Mouse (Mus musculus) G1E (cell line): ENCODE results near the gene Gak. TPM values are rescaled to one million over a fixed set of nuclear protein-coding genes. Genes with fewer than 3 reads are reported as not detected.

Experiments
- ATAC-seq: 2 replicates; pipeline ENCODE4 v1.8.0; 2016; ENCODE audit warnings: mild to moderate bottlenecking; ENCODE audit not compliant: insufficient number of reproducible peaks, poor library complexity, low FRiP score, severe bottlenecking; ENCODE audit errors: extremely low read depth
- DNase-seq: peaks from one replicate; pipeline ENCODE4 v3.0.0; 2012; ENCODE audit warnings: low spot score
- H3K27me3 ChIP-seq: 2 replicates; pipeline ENCODE4 v1.6.1; 2012; ENCODE audit warnings: mild to moderate bottlenecking, low read length, inconsistent platforms; ENCODE audit not compliant: insufficient read depth
- H3K36me3 ChIP-seq: replicated peaks from 2 replicates; pipeline ENCODE3; 2012; ENCODE audit warnings: mild to moderate bottlenecking, inconsistent platforms
- H3K4me1 ChIP-seq: 2 replicates; pipeline ENCODE4 v1.6.1; 2012; ENCODE audit warnings: low read depth, low read length, inconsistent platforms, mixed read lengths; ENCODE audit not compliant: insufficient read depth
- H3K4me3 ChIP-seq: 2 replicates; pipeline ENCODE4 v1.5.1; 2012; ENCODE audit warnings: low read depth, mild to moderate bottlenecking, inconsistent platforms, low read length, moderate library complexity, mixed read lengths
- H3K9me3 ChIP-seq: replicated peaks from 2 replicates; pipeline ENCODE4 v1.6.1; 2012; ENCODE audit warnings: inconsistent platforms
- CTCF ChIP-seq: IDR thresholded peaks from 2 replicates; pipeline ENCODE4 v1.5.1; 2012; ENCODE audit warnings: low read depth, low read length, inconsistent platforms, mixed read lengths
- GATA1 ChIP-seq: IDR thresholded peaks from 2 replicates; pipeline ENCODE4 v1.6.1; 2012; ENCODE audit warnings: borderline replicate concordance, low read length, inconsistent platforms, mixed read lengths
- GATA2 ChIP-seq: IDR thresholded peaks from 2 replicates; pipeline ENCODE4 v1.6.1; 2012; ENCODE audit warnings: low read depth, low read length, inconsistent platforms, borderline replicate concordance
- POLR2AphosphoS5 ChIP-seq: IDR thresholded peaks from 2 replicates; pipeline ENCODE4 v1.6.1; 2012; ENCODE audit warnings: low read depth, low read length, inconsistent platforms; ENCODE audit not compliant: insufficient replicate concordance
- TAL1 ChIP-seq: conservative IDR thresholded peaks from 2 replicates; pipeline ENCODE4 v1.6.1; 2012; ENCODE audit warnings: low read depth, low read length, inconsistent platforms, mixed read lengths
- polyA plus RNA-seq: library from polyadenylated mRNA; stranded (reverse); fragments of >175 nt; gene quantifications from 2 replicates; pipeline ENCODE4 v1.2.3, GENCODE M21; 2012
- total RNA-seq, 2 experiments: library from RNA; stranded (forward) in 1 of 2; stranded (reverse) in 1 of 2; fragments of 200-1000 nt in 1 of 2; fragments of >200 nt in 1 of 2; fragmentation: Nextera tagmentation in 1 of 2; gene quantifications; 2 replicates each; pipeline ENCODE4 v1.2.3; 2014 to 2017

Gak gene
- total and polyA plus RNA-seq, 3 experiments = 96.4 to 124 (median 108) TPM

DNA sequence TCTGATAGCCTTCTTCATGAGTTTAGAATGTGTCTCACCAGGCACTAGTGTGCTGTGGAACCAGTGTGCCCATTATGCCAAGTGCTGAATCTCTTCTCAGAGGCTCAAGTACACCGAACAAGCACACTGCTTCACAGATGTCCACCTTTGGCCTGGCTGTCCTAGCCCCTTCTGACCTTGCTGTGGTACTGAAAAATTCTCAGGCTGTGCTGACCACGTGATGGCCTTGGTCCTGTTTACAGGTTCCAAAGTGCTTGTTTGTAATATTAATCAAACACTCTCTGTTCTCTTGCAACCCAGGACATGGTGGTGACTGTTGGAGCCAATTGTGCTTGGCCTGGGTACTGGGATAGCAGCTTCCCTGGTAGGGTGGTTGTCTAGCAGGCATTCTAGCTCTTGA, 45.1 kb upstream of the Gak start:
- TF ChIP-seq GATA2 (no peak), TAL1 (no peak), POLR2AphosphoS5 (no peak), GATA1 (no peak)
- DNase-seq (no peak), ATAC-seq (no peak)
- Histone ChIP-seq H3K36me3 (peaks cover 56% of the 10 kb centered on the region), H3K4me3 (peak overlapping the region; percentile 69), H3K4me1 (peaks cover 99% of the 10 kb centered on the region), H3K27me3 (no peaks in the 10 kb centered on the region), H3K9me3 (no peaks in the 10 kb centered on the region)

DNA sequence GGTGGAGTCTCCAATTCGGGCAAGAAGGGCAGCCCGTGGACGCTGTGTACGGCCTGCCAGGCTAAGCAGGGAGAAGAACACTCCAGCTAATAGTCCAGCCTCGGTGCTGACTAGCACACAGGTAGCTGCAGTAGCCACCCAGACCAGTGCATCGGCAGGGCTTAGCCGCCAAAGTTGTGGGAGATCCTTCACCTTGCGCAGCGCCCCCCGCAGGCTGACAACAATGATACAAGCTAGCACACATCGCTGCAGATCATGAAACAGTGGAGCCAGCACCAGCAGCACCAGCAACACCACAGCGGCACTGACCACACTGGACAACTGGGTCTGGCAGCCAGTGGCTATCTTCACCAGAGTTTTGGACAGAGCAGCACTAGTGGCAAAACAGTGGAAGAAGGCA, 42.2 kb upstream of the Gak start:
- no peak for TF ChIP-seq POLR2AphosphoS5
- peak; percentile 37; the same call in 1 of the 2 replicates for TF ChIP-seq CTCF
- H3K4me1 ChIP-seq = peaks cover 93% of the 10 kb centered on the region
- H3K36me3 ChIP-seq = peaks cover 52% of the 10 kb centered on the region
- no peak for DNase-seq
- ATAC-seq = no peak
- peak overlapping the region; percentile 40; the same call in 1 of the 2 replicates for H3K4me3 ChIP-seq
- no peaks in the 10 kb centered on the region for H3K27me3 ChIP-seq
- H3K9me3 ChIP-seq = no peaks in the 10 kb centered on the region

DNA sequence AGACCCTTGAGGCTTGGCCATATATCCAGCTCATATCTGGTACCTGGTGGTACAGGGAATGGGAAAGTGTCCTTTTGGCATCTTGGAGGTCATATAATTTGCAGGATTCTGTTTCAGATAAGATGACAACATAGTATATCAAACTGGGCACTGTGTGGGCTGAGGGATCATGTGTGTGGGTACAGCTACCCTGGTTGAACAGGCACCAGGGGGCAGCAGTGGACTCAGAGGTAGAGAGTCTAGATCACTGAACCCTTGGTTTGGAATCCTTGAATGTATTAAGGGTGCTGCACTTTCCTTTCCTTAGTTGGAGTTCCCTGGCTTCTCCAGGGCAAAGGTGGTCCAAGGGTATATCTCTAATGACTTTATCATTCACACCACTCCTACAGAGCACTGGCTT, 41.2 kb upstream of the Gak start:
- H3K4me3 ChIP-seq = peak overlapping the region; percentile 40; the same call in 1 of the 2 replicates
- DNase-seq (peak; percentile 64), ATAC-seq (peak; percentile 36)
- TF ChIP-seq CTCF = peak; percentile 48; the same call in 1 of the 2 replicates
- TF ChIP-seq GATA1 = no peak
- H3K9me3 ChIP-seq = no peaks in the 10 kb centered on the region
- H3K4me1 ChIP-seq = peaks cover 83% of the 10 kb centered on the region
- peaks cover 49% of the 10 kb centered on the region for H3K36me3 ChIP-seq
- no peaks in the 10 kb centered on the region for H3K27me3 ChIP-seq

DNA sequence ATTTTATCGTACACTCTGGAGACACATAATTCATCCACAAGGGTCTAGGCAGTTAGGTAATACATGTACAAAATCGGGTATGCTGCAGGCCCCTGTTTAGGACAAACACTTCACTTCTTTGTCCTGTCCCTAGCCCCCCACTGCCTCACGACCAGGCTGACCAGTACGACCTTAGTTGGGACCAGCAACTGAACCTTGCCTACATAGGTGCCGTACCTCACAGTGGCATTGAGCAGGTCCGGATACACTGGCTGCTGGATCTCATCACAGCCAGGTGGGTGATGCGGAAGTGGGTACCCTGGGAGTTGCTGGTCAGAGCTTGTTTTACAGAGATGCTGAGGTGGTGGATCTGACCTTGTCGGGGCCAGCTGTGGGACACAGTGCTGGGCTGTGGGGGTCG, 40.4 kb upstream of the Gak start:
- Histone ChIP-seq H3K4me3 (peak overlapping the region; percentile 75), H3K36me3 (peaks cover 47% of the 10 kb centered on the region), H3K9me3 (no peaks in the 10 kb centered on the region), H3K27me3 (no peaks in the 10 kb centered on the region), H3K4me1 (peaks cover 75% of the 10 kb centered on the region)
- TF ChIP-seq GATA1 (no peak), GATA2 (no peak), POLR2AphosphoS5 (no peak), CTCF (no peak), TAL1 (no peak)
- ATAC-seq (no peak), DNase-seq (no peak)

DNA sequence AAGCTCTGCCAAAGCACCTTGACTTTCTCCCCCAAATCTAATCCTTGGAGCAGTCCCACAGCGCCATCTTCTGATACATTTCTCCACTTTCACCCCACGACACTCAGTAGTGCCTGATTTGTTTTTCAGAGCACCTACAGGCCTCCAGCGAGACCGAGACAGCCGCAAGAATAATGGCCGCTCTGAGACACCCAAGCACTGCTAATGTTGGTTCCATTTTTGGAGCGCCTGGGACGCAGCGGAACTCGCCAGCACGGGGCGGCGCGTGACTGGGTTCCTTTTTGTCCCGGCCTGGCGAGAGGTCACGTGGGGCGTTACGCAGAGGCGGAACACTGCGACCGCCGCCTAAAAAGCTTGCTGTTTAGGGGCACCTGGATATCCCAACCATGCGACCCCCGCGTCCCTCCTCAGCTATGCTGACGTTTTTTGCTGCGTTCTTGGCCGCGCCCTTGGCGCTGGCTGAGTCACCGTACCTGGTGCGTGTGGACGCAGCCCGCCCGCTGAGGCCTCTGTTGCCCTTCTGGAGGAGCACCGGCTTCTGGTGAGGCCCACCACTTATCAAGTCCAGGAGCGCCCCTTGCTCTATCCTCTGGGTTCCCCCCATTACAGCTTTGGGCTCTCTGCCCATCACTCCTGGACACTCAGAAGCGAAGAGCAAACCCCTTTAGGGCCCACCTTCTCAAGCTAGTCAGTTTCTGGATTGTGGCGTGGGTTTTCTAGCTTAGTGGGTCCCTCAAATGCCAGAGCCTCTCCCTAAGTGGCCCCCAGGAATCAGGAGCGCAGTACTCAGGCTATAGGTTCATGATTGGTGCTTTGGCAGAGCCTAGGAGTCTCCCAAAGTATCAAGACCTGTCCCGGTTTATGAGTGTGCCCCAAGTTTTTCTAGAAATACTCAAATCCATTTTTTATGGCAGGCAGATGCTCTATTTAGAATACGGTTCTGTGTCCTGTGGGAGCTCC, 39.7 kb upstream of the Gak start, which contains the start of gene Dgkq:
TSS of gene Dgkq (minus strand) at position 696 of the 960 bp plus-strand sequence.
- DNase-seq = peak; percentile 66
- peak; percentile 67 for ATAC-seq
- H3K4me1 ChIP-seq = peaks cover 73% of the 10 kb centered on the region
- no peaks in the 10 kb centered on the region for H3K27me3 ChIP-seq
- peaks cover 42% of the 10 kb centered on the region for H3K36me3 ChIP-seq
- TF ChIP-seq TAL1 (no peak), GATA1 (no peak), CTCF (0 out of 2 replicates have a peak, but pooled peaks have one; percentile 15)
- peak within 1 kb of the TSS; percentile 75 for H3K4me3 ChIP-seq
- H3K9me3 ChIP-seq = no peaks in the 10 kb centered on the region

DNA sequence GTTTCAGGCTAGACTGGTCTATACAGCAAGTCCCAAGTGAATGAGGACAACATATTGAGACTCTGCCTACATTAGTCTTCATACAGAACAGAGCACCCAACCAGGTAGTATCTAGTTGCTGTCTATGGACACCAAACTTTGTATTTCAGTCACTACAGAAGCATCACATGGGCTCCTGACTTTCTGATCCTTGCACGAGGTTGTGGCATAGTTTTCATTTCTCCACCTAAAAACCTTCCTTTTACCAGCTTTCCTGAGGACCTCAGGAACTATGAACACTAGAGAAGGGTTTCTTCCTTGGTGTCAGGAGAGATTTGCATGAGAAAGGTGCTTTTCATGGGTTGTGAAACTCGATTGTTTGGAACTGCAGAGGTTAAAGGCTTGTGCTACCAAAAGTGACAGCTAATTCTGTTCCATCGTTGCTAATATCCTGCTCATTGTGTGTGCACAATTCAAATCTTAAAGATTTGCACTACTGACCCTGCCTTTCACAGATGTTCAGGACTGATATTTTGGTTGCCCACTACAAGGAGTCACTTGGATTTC, 38.9 kb upstream of the Gak start:
- no peak for DNase-seq
- ATAC-seq = no peak

More for the DNA sequence above, 38.9 kb upstream of the Gak start:
- Histone ChIP-seq H3K4me1 (peaks cover 68% of the 10 kb centered on the region), H3K4me3 (peak overlapping the region; percentile 75), H3K9me3 (no peaks in the 10 kb centered on the region), H3K36me3 (peaks cover 35% of the 10 kb centered on the region), H3K27me3 (no peaks in the 10 kb centered on the region)
- TF ChIP-seq CTCF (no peak), POLR2AphosphoS5 (no peak), GATA2 (no peak), GATA1 (no peak), TAL1 (no peak)
